Mouse (Mus musculus): ENCODE measurements around the gene Usp1. TPM values are rescaled to one million over a fixed set of nuclear protein-coding genes. Genes with fewer than 3 reads are reported as not detected.

Gene Usp1
- total RNA-seq (2023), result 49.5 TPM

GRCm38 (mm10) chr4:98923568-98924070 is at the start of gene Usp1:
TSS of gene Usp1 (plus strand) at chr4:98923810.

Other genes starting within 250 kb of the Usp1 start
- gene L1td1, start 197.1 kb upstream of the Usp1 start, total RNA-seq (2023), result 0.97 TPM
- not detected for gene Kank4, start 106.3 kb upstream of the Usp1 start, total RNA-seq (2023)
- not detected for gene I0C0044D17Rik, start 100.0 kb upstream of the Usp1 start, total RNA-seq (2023)
- not detected for gene Angptl3, start 107.1 kb downstream of the Usp1 start, total RNA-seq (2023)
- gene Dock7, start 197.1 kb downstream of the Usp1 start, total RNA-seq (2023), result 1.1 TPM